Mouse (Mus musculus) cerebellum, adult 2 months (tissue): ENCODE results near the gene Smg6.

Experiments used
- CTCF ChIP-seq: fragments of 200-500 bp; IDR thresholded peaks from 2 replicates; pipeline ENCODE4 v1.5.1; 2011; ENCODE audit warnings: low read depth, mild to moderate bottlenecking, control low read depth, low read length, moderate library complexity, borderline replicate concordance; ENCODE audit not compliant: insufficient read depth
- POLR2A ChIP-seq: fragments of 200-500 bp; IDR thresholded peaks from 2 replicates; pipeline ENCODE4 v1.6.1; 2011; ENCODE audit warnings: low read length, control low read depth, borderline replicate concordance; ENCODE audit not compliant: insufficient read depth

DNA sequence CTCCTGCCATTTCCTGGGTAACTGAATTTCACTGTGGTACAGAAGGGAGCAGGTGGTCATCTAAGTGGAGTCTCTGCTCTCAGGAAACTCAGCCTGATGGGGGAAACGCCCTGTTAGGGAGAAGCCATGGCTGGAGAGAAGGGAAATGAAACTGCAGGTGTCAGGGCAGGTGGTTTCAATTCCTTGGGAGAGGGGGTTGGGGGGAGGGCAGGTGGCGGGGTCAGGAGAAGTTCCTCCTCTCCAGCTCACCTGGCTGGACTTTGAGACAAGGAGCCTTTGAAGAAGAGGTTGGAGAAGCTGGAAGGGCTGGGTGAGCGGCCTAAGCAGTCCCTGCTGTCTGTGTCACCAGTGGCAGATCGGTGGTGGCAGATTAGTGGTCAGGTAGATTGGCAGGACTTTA lies 280.7 kb downstream of the Smg6 start:
- TF ChIP-seq CTCF (no peak), POLR2A (no peak)
